Mouse (Mus musculus): ENCODE measurements at regions not wholly inside any gene's neighbourhood (a gene's known extent, or its start where the extent isn't known, plus 50 kb on each side); places are given as distances from the start of the nearest gene placed in this dataset.

GRCm38 (mm10) chr2:84248169-84248568, 177.0 kb downstream of the Calcrl start:
- TF ChIP-seq CTCF (IDR thresholded peaks at IDR 0.05; ENCODE audit: borderline replicate concordance, control insufficient read depth, extremely low read depth, insufficient read depth, low read length, poor library complexity) (no peak), POLR2A (IDR thresholded peaks at IDR 0.05; ENCODE audit: control insufficient read depth, extremely low read depth, insufficient read depth, low read length, poor library complexity) (no peak)
